Mouse (Mus musculus): ENCODE data around the gene Dnah7c. TPM values are rescaled to one million over a fixed set of nuclear protein-coding genes. Genes with fewer than 3 reads are reported as not detected.
"Not testable (repeated sequence)": the region's sequence is repeated elsewhere in the genome, so short reads cannot be mapped to it uniquely, and the experiment has no call there.

The Dnah7c gene
- under 1 TPM; 0.40 to 0.66 TPM for total RNA-seq (2021)

DNA sequence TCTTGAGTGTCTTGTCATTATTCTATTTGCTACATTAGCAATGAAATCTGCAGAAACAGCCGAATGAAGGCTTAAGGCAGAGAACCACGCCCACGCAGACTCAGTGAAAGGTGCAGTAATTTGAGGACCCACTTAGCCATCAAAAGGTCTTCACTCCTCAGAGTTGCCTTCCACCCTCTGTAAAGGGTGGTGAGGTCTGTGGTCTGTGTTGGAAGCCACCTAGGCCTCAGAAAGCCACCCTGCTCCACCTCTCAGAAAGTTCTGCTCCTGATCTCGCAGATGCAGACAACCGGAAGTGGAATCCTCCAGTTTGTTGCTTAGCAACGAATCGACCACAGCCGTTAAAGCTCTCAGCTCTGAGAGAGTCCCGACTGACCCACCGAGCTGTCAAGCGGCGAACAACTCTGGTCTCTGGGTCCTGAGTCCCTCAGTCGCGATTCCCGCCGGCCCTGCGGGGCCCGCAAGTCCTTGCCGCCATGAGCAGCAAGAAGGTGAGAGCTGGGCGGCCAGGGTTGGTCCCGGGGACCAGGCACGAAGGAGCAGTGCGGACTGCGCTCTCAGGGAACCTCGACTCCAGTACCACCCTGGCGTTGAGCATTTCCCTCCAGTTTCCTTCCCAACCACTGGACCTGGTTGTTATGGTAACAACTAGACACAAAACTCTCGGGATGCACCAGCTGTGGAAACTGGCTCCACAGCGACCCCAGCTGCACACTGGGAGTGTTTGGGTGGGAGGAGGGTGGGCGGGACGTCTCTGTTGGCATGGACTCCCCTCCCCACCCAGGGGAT lies at the start of gene Dnah7c:
Gene Dnah7c, plus strand, starts transcription at position 456 of the 789 bp plus-strand sequence.
- peak; percentile 16 to 18 for DNase-seq

GRCm38 (mm10) chr1:46380641-46381040 lies 44.8 kb upstream of the Dnah7c start:
- not testable (repeated sequence) for DNase-seq

GRCm38 (mm10) chr1:46394681-46395297 lies 30.6 kb upstream of the Dnah7c start:
- not testable (repeated sequence) for DNase-seq

- no peak for DNase-seq
Measured at GRCm38 (mm10) chr1:46408324-46409115, 16.9 kb upstream of the Dnah7c start.

GRCm38 (mm10) chr1:46414798-46415197 lies 10.6 kb upstream of the Dnah7c start:
- not testable (repeated sequence) for DNase-seq

DNA sequence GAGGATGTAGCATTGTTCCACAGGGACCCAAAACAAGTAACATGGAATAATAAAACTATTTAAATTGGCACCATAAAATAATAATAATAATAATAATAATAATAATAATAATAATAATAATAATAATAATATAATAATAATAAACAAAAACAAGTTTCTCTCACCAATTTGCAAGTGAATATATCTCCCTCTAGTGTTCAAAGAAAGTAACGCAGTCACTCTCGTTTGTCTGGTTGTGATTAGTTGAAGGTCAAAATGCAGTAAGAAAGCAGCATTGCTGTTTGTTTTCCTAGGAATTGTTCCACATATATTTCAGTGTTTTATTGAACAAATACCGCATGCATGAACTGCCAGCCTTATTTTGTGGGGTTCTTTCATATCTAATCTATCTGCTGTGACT lies 8.4 kb upstream of the Dnah7c start:
- DNase-seq = not testable (repeated sequence)

- not testable (repeated sequence) for DNase-seq
Measured at GRCm38 (mm10) chr1:46418966-46419365, 6.4 kb upstream of the Dnah7c start.

DNA sequence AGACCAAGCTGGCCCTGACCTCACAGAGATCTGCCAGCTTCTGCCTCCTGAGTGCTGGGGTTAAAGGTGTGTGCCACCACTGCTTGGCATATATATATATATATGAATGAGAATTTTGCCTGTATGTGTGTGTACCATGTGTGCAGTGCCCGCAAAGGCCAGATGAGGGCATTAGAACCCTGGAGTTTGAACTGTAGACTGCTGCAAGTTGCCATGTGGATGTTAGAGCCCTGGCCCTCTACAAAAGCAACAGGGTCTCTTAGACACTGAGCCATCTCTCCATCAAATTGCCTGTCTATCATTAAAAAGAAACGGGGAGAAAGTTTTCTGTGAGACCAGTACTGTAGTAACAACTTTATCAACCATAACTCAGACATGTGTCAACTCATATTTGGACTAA lies 3.0 kb downstream of the Dnah7c start:
- DNase-seq = no peak

GRCm38 (mm10) chr1:46514671-46515070 lies 89.3 kb downstream of the Dnah7c start:
- DNase-seq = not testable (repeated sequence)

DNA sequence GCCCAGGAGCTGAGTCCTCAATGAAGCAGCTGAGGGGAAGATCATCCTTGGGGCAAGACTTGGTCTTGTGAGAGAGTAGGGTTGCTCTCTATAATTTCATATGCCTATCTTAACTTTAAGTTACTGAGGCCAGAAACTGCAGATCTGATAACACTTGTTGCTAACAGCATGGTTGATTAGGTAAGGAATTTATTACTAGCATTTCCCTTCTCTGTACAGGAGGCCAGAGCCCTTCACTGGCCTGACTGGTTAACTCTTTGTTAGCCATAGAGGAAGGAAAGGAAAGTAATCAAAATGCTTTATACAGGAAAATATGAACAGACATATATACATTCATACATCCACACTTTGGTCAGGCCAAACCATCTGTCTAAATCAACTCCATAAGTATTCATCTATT lies 95.6 kb downstream of the Dnah7c start:
- no peak for DNase-seq

GRCm38 (mm10) chr1:46526537-46526936 lies 101.1 kb downstream of the Dnah7c start:
- DNase-seq = not testable (repeated sequence)

DNA sequence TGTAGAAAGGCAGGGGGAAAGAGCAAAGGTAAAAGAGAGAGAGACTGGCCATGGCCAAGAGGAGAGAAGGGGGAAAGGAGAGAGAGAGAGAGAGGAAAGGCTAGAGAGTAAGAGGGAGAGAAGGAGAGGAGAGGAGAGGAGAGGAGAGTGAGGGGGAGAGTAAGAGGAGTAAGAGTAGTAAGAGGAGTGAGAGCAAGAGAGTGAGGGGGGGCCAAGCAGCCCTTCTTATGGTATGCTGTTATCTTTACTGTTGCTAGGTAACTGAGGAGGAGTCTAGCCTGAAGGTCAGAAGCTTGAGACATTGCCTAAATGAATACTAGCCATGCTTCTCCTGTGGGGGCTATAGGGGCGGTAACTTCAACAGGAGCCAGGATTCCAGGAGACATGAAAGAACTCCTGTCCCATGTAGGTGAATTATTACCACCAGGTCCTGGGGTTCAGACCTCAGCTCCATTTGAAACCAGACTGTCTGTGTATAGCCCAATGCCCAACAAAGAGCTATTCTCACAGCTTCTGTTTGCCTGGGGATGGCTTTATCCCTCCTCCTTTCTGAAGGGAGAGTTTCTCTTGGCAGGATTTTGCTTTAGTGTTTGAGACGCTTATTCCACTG lies 119.5 kb downstream of the Dnah7c start:
- DNase-seq = no peak

DNA sequence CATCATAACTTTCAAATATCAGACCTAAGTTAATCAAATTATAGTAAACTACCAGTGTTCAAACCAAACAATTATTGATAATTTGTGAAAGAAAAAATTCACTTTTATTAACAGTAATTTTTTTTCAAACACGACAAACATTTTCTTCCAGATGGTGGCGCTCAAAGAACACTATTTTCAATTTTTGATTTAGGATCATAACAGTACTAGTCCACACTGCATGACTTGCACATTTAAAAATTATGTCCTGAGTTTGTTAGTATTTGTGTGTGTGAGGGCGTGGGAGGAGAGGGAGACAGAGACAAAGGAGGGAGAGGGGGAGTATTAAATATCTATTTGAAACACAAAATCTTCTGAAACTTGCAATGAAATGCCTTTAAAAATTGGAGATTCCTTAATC lies 155.0 kb downstream of the Dnah7c start:
- DNase-seq = peak in 1 of 2 experiments; percentile 11

DNA sequence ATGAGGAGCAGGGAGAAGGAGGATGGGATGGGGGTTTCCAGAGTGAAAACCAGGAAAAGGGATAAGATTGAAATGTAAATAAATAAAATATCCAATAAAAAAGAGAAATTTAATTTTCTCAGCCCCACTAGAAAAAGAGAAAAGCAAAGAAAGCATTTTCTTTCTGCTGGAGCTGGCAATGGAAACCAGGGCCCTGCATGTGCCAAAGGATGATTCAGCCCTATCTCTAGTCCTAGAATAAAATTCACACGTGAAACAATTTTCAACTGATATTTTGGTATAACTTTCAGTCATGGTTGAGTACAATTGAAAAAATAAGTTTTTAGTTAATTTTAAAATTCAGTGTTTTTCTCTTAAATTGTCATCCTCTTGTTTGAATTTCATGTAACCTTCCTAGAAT lies 168.4 kb downstream of the Dnah7c start:
- DNase-seq = not testable (repeated sequence)

GRCm38 (mm10) chr1:46596343-46596742 lies 171.0 kb downstream of the Dnah7c start:
- DNase-seq = not testable (repeated sequence)

DNA sequence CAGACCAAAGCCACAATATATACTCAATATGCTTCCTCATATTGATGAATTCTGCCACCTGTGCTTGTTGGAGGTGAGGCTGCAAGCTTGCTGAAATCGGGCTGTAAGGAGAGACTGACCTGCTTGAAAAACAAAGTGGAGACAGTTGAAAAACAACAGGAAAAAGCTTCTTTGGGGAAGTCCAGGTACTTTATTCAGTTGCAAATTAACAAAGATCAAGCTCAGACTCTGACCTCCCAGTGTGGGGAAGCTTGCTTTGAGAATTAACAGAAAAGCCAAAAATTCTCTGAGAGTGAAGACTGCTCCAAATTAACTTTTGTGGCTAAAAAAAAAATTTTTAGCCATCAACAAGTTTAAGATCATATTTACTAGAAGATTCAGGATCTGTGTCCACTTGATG lies 194.9 kb downstream of the Dnah7c start:
- no peak for DNase-seq

GRCm38 (mm10) chr1:46625914-46626313 lies 200.5 kb downstream of the Dnah7c start:
- peak in 1 of 2 experiments; percentile 3 for DNase-seq

DNA sequence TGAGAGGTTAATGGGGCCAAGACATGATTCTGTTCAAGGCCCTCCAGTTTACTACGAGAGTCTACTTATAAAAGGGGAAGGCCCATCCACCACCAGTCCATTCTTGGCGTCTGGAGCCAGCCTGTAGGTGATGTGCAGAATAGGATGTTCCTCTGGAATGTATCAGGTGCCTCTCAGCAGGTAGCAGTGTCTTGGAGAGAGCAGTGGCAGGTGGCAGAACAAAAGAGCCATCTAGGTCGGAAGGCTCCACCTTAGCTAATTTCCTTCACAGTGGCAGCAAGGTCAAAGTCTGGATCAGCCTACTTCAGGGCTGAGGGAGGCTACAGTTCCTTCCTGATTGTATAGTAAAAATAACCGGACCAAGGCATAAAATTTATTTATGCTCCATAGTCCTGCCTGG lies 224.4 kb downstream of the Dnah7c start:
- DNase-seq = not testable (repeated sequence)

DNA sequence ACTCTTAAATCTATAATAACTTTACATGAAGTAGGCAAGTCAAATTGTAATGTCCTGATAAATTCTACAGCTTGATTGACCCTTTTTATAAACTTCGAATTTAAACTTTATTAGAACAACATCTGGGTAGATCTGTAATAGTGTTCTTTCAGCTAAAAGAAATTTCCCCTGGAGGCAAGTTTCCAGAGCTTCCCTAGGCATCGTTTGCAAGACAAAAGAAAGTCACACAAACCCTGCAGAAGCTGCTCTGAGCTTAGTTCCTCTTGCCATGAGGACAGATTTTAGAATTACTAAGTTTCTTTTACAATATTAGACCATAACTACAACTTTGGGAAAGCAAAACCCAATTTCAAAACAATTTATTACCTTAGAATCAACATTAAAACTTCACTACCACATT lies 227.3 kb downstream of the Dnah7c start:
- not testable (repeated sequence) for DNase-seq

DNA sequence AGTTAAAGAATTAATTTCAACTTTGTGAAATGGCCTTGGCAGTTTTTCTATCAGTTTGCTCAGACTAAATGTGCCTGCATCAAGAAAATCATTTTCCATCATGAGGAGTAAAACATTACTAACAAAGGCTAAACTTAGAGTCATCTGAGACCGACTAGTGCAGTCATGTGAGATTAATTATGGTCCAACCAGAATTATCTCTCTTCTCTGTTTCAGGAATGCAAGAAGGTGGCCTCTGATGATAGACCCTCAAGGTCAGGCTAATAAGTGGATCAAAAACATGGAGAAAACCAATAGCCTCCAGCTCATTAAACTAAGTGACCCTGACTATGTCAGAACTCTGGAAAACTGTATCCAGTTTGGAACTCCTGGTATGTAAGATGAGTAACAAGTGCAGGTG lies 299.4 kb downstream of the Dnah7c start:
- not testable (repeated sequence) for DNase-seq

- DNase-seq = no peak
Measured at GRCm38 (mm10) chr1:46725266-46725665, 299.9 kb downstream of the Dnah7c start.

DNA sequence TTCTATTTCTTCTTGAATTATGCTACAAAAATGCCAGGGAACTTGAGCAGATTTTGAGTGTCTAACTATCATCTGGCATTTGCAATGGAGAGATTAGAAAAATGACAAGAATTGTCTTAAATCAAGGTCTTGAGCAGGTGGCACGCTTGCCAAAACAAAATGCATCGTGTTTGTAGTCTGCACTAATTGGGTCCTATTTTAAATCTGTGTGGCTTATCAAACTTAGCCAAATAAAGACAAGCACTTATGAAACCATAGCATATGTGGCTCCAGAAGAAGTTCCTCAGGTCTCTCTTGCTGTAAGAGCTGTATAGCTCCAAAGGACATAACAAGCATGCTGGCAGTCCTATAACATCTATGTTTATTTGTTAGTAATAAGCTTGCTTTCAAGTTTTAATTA lies 300.3 kb downstream of the Dnah7c start:
- not testable (repeated sequence) for DNase-seq

DNA sequence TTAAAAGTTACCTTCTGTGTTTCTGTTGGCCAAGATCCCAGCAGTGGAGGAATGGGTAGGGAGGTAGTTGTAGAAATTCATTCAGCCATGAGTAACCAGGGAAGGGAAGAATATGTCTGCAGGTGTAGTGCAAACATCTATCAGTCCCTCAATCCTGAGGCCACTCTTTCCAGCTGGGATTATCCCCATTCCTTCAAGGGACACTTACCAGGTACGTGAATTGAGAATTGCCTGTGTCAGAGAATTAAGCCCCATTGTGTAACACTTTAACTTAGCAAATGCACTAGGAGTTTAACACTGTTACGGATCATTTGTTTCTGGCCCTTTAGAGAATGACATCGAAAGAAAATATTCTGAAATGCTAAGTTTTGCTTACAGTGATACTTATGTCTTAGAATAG lies 304.3 kb downstream of the Dnah7c start:
- not testable (repeated sequence) for DNase-seq

Measured in layer of hippocampus, postnatal 36 days (tissue).